Mouse (Mus musculus): Measurements from ENCODE around the gene Armc7.
"Not testable (repeated sequence)": the region's sequence is repeated elsewhere in the genome, so short reads cannot be mapped to it uniquely, and the experiment has no call there.

GRCm38 (mm10) chr11:115477388-115477787 lies 1.9 kb downstream of the Armc7 start:
- not testable (repeated sequence) for TF ChIP-seq EP300 (IDR thresholded peaks at IDR 0.05; ENCODE audit: insufficient read depth, low read depth, low read length); POLR2A (IDR thresholded peaks at IDR 0.05; ENCODE audit: insufficient read depth, low read depth, low read length); CTCF (IDR thresholded peaks at IDR 0.05)
